Mouse (Mus musculus) kidney, adult 2 months (tissue): ENCODE results near the gene Olfml2b.

Experiments used
- CTCF ChIP-seq: fragments of 200-500 bp; conservative IDR thresholded peaks from 2 replicates; pipeline ENCODE4 v1.5.1; 2011; ENCODE audit warnings: low read depth, mild to moderate bottlenecking, control low read depth, low read length, moderate library complexity, mixed read lengths; ENCODE audit not compliant: insufficient read depth, insufficient read length
- POLR2A ChIP-seq: fragments of 200-500 bp; IDR thresholded peaks from one replicate; pipeline ENCODE4 v1.6.1; 2011; ENCODE audit warnings: low read depth, low read length, control low read depth

DNA sequence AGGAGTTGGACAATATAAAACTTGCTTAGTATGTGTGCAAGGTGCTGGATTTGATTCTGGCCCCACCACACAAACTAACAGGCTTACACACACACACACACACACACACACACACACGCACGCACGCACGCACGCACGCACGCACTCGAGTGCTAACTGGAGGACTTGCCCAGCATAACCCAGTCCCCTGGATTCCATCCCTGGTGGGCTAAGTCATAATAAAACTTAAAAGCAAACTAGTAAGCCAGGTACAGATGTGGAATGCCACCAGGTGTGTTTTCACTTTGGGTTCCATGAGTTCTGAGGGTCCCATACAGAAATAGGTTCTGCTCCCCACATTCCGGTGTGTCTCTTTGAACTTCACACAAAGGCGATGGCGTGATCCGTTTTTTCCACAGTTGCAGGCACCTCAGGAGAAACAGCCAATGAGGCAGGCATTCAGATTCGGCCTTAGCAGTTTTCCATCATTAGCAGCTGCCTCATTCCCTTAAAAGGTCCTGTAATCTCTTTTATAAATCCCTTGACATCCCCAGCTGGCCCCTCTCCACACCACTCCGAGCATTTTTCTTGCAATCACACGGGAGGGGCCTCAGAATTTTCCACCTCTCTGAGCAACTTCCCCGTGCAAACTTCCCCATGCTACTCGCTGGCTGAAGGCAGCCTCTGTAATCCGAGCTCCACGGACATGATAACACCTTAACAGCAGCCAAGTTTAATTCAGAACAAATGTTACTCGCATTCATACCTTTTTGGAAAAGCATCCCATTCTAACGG, 38.9 kb upstream of the Olfml2b start:
- TF ChIP-seq CTCF (no peak), POLR2A (no peak)
